Comparison of ENCODE assay signal across 8 mouse cellular contexts in genomic region chr12:108668606-108669235, GRCm38 (mm10). TPM values are rescaled to one million over a fixed set of nuclear protein-coding genes. Genes with fewer than 3 reads are reported as not detected.
DNase-seq lines count a peak whose midpoint lies in the region; ATAC-seq and TF ChIP-seq lines count a peak whose summit lies in the region.

No protein-coding gene starts in this region.

- no peak for TF ChIP-seq POLR2A in cerebellum, adult 2 months (IDR thresholded peaks at IDR 0.05; ENCODE audit: borderline replicate concordance, insufficient read depth, low read length)

- no peak overlapping the region for H3K27ac ChIP-seq in heart, embryonic 10.5 days
- H3K27ac ChIP-seq in cerebellum, adult 2 months (ENCODE audit: insufficient read depth, low read length): no peak overlapping the region
- peak overlapping the region; percentile 55 for H3K27ac ChIP-seq in midbrain, embryonic 14.5 days (replicated peaks; ENCODE audit: low read depth, low read length)

- H3K4me3 ChIP-seq in heart, embryonic 10.5 days: no peak overlapping the region
- H3K4me3 ChIP-seq in cerebellum, adult 2 months (replicated peaks; ENCODE audit: insufficient read depth, low read depth, low read length): no peak overlapping the region
- H3K4me3 ChIP-seq in midbrain, embryonic 14.5 days (replicated peaks; ENCODE audit: low read depth, low read length): no peak overlapping the region

- no peak for ATAC-seq in midbrain, embryonic 14.5 days (ENCODE audit: low FRiP score, low TSS enrichment)

- 84% methylated on average over 8 of the region's 8 CpGs for WGBS in heart, embryonic 10.5 days
- WGBS in cerebellum, adult 2 months: 29% methylated on average over 8 of the region's 8 CpGs
- 79% methylated on average over 8 of the region's 8 CpGs for WGBS in midbrain, embryonic 14.5 days

- DNase-seq in heart, postnatal 10 days: peak; percentile 44 to 47
- DNase-seq in heart, embryonic 10.5 days (ENCODE audit: low spot score): no peak
- DNase-seq in cerebellum, adult 2 months: peak; percentile 48 to 51
- DNase-seq in gastrocnemius, postnatal 10 days: peak; percentile 31
- peak; percentile 34 for DNase-seq in midbrain, embryonic 14.5 days
- DNase-seq in frontal cortex, postnatal 36 days (ENCODE audit: low spot score in 2 of 2): no peak
- no peak for DNase-seq in spleen, adult 12 weeks (ENCODE audit: low spot score)
- DNase-seq in adrenal gland, postnatal 14 days: no peak

- peaks cover 2% of the 10 kb centered on the region; the same call in 1 of the 2 replicates for H3K4me1 ChIP-seq in heart, embryonic 10.5 days
- peaks cover 19% of the 10 kb centered on the region for H3K4me1 ChIP-seq in cerebellum, adult 2 months (ENCODE audit: control insufficient read depth, insufficient read depth, low read length)
- H3K4me1 ChIP-seq in midbrain, embryonic 14.5 days (ENCODE audit: control insufficient read depth, insufficient read depth, low read length): no peaks in the 10 kb centered on the region

- no peak for TF ChIP-seq CTCF in cerebellum, adult 2 months (IDR thresholded peaks at IDR 0.05; ENCODE audit: borderline replicate concordance, insufficient read depth, low read depth, low read length)

- peaks cover 50% of the 10 kb centered on the region for H3K36me3 ChIP-seq in heart, embryonic 10.5 days
- peaks cover 45% of the 10 kb centered on the region for H3K36me3 ChIP-seq in midbrain, embryonic 14.5 days (ENCODE audit: control insufficient read depth, insufficient read depth, low read length)

- H3K4me2 ChIP-seq in midbrain, embryonic 14.5 days (ENCODE audit: low read length): no peak overlapping the region

- no peaks in the 10 kb centered on the region for H3K27me3 ChIP-seq in heart, embryonic 10.5 days (ENCODE audit: insufficient read depth, poor library complexity, severe bottlenecking)
- H3K27me3 ChIP-seq in cerebellum, adult 2 months (ENCODE audit: control insufficient read depth, insufficient read depth, low read length): no peaks in the 10 kb centered on the region
- no peaks in the 10 kb centered on the region for H3K27me3 ChIP-seq in midbrain, embryonic 14.5 days (ENCODE audit: control insufficient read depth, insufficient read depth, low read length)

- H3K9me3 ChIP-seq in heart, embryonic 10.5 days: no peaks in the 10 kb centered on the region
- no peaks in the 10 kb centered on the region for H3K9me3 ChIP-seq in midbrain, embryonic 14.5 days (ENCODE audit: control insufficient read depth, low read length)

- intact Hi-C loops in heart, postnatal 10 days (cut with DNase I): no loop called here

- no peak overlapping the region for H3K9ac ChIP-seq in midbrain, embryonic 14.5 days (replicated peaks; ENCODE audit: low read length)

RNA-seq across cellular contexts. Expression of gene Degs2, which starts 33.4 kb away (rescaled TPM):
- under 1 TPM; 0.26 to 0.32 TPM for total RNA-seq in heart, postnatal 10 days (2021)
- 0.39 and 0.94 TPM in 2 replicates for polyA plus RNA-seq in heart, embryonic 10.5 days (2016; fragmentation: Nextera tagmentation; extraction: Ambion mirVana)
- 7.4 and 8.3 TPM in 2 replicates for polyA plus RNA-seq in cerebellum, adult 2 months (2012; rRNA removed)
- total RNA-seq in gastrocnemius, postnatal 10 days (2021): under 1 TPM; 0.19 to 0.20 TPM
- 2.5 and 2.8 TPM in 2 replicates for polyA plus RNA-seq in midbrain, embryonic 14.5 days (2014; fragmentation: Nextera tagmentation; extraction: Ambion mirVana)
- not detected in 2 replicates for total RNA-seq in adrenal gland, postnatal 14 days (2021)

Comparison
In these comparisons a context has a peak if more than half of its experiments do, and no peak if none do; other contexts are left out.
1. DNase-seq: peak in heart, postnatal 10 days (2 of 2), cerebellum, adult 2 months (2 of 2), gastrocnemius, postnatal 10 days (single experiment) and midbrain, embryonic 14.5 days (single experiment); none in heart, embryonic 10.5 days (single experiment), frontal cortex, postnatal 36 days (0 of 2), spleen, adult 12 weeks (single experiment) and adrenal gland, postnatal 14 days (single experiment).